8 mouse cellular contexts compared by ENCODE assay signal in genomic region chr11:60084589-60084988, GRCm38 (mm10). TPM values are rescaled to one million over a fixed set of nuclear protein-coding genes. Genes with fewer than 3 reads are reported as not detected.
DNase-seq lines count a peak whose midpoint lies in the region; ATAC-seq and TF ChIP-seq lines count a peak whose summit lies in the region.

No protein-coding gene starts in this region.

- peak; percentile 44 for DNase-seq in hindbrain, postnatal 0 days (ENCODE audit: low spot score)
- DNase-seq in adrenal gland, postnatal 14 days = peak; percentile 73
- peak; percentile 68 for DNase-seq in kidney, postnatal 10 days
- peak; percentile 74 for DNase-seq in retina, embryonic 14.5 days (ENCODE audit: low spot score)
- DNase-seq in ovary, postnatal 14 days (ENCODE audit: low spot score) = no peak
- DNase-seq in urinary bladder, adult 2 months (ENCODE audit: low spot score) = no peak

- H3K9ac ChIP-seq in hindbrain, postnatal 0 days (replicated peaks; ENCODE audit: low read length) = no peak overlapping the region
- no peak overlapping the region for H3K9ac ChIP-seq in hindbrain, embryonic 16.5 days (ENCODE audit: low read depth, low read length)

- peak; percentile 75 for TF ChIP-seq CTCF in hindbrain, postnatal 0 days (IDR thresholded peaks at IDR 0.05; ENCODE audit: low read depth)
- TF ChIP-seq CTCF in E14TG2a.4 (conservative IDR thresholded peaks at IDR 0.05; ENCODE audit: low read length) = peak; percentile 94

- H3K27ac ChIP-seq in hindbrain, postnatal 0 days = no peak overlapping the region
- H3K27ac ChIP-seq in hindbrain, embryonic 16.5 days (ENCODE audit: low read depth, low read length) = no peak overlapping the region

- no peaks in the 10 kb centered on the region for H3K9me3 ChIP-seq in hindbrain, postnatal 0 days (ENCODE audit: low read length)
- H3K9me3 ChIP-seq in hindbrain, embryonic 16.5 days (ENCODE audit: control insufficient read depth, low read length) = no peaks in the 10 kb centered on the region
- no peaks in the 10 kb centered on the region for H3K9me3 ChIP-seq in E14TG2a.4 (ENCODE audit: low read length)

- no peaks in the 10 kb centered on the region for H3K36me3 ChIP-seq in hindbrain, postnatal 0 days (ENCODE audit: insufficient read depth, low read length)
- H3K36me3 ChIP-seq in hindbrain, embryonic 16.5 days (ENCODE audit: control insufficient read depth, insufficient read depth, low read length) = no peaks in the 10 kb centered on the region
- no peaks in the 10 kb centered on the region for H3K36me3 ChIP-seq in E14TG2a.4 (ENCODE audit: insufficient read depth, low read length)

- no peak overlapping the region for H3K4me2 ChIP-seq in hindbrain, postnatal 0 days (ENCODE audit: low read depth, low read length)
- no peak overlapping the region for H3K4me2 ChIP-seq in hindbrain, embryonic 16.5 days (ENCODE audit: low read length)

- no peaks in the 10 kb centered on the region for H3K4me1 ChIP-seq in hindbrain, postnatal 0 days (ENCODE audit: insufficient read depth, low read length)
- peaks cover 6% of the 10 kb centered on the region for H3K4me1 ChIP-seq in hindbrain, embryonic 16.5 days (ENCODE audit: control insufficient read depth, insufficient read depth, low read depth, low read length)
- peaks cover 30% of the 10 kb centered on the region for H3K4me1 ChIP-seq in E14TG2a.4 (replicated peaks; ENCODE audit: low read depth, low read length)

- WGBS in hindbrain, postnatal 0 days = 40% methylated on average over 2 of the region's 2 CpGs
- WGBS in hindbrain, embryonic 16.5 days = 42% methylated on average over 2 of the region's 2 CpGs

- no peak for ATAC-seq in hindbrain, postnatal 0 days
- ATAC-seq in hindbrain, embryonic 16.5 days = no peak

- no peaks in the 10 kb centered on the region for H3K27me3 ChIP-seq in hindbrain, postnatal 0 days (ENCODE audit: insufficient read depth, low read length)
- no peaks in the 10 kb centered on the region for H3K27me3 ChIP-seq in hindbrain, embryonic 16.5 days (replicated peaks; ENCODE audit: control insufficient read depth, insufficient read depth, low read length)
- H3K27me3 ChIP-seq in E14TG2a.4 (ENCODE audit: insufficient read depth, low read length) = peaks cover 2% of the 10 kb centered on the region; the same call in 1 of the 2 replicates

- H3K4me3 ChIP-seq in hindbrain, postnatal 0 days (ENCODE audit: low read length) = no peak overlapping the region
- H3K4me3 ChIP-seq in hindbrain, embryonic 16.5 days (ENCODE audit: low read length) = no peak overlapping the region
- no peak overlapping the region for H3K4me3 ChIP-seq in E14TG2a.4 (replicated peaks; ENCODE audit: low read length)

RNA-seq across cellular contexts. Expression of gene Rai1, which starts 20.2 kb away (rescaled TPM):
- total RNA-seq in hindbrain, postnatal 0 days (2014; rRNA removed) = 70.0 and 90.2 TPM in 2 replicates
- 20.8 and 24.9 TPM in 2 replicates for polyA plus RNA-seq in hindbrain, postnatal 0 days (2015; fragmentation: Nextera tagmentation; extraction: Ambion mirVana)
- polyA plus RNA-seq in hindbrain, embryonic 16.5 days (2015; fragmentation: Nextera tagmentation; extraction: Ambion mirVana) = 24.3 and 28.0 TPM in 2 replicates
- total RNA-seq in adrenal gland, postnatal 14 days (2021) = 38.8 and 48.3 TPM in 2 replicates
- polyA plus RNA-seq in urinary bladder, adult 2 months (2012; rRNA removed) = 35.1 and 45.3 TPM in 2 replicates

RNA-seq across cellular contexts. Expression of gene Pemt, which starts 38.3 kb away (rescaled TPM):
- 14.5 and 15.3 TPM in 2 replicates for total RNA-seq in hindbrain, postnatal 0 days (2014; rRNA removed)
- polyA plus RNA-seq in hindbrain, postnatal 0 days (2015; fragmentation: Nextera tagmentation; extraction: Ambion mirVana) = 12.6 and 12.9 TPM in 2 replicates
- polyA plus RNA-seq in hindbrain, embryonic 16.5 days (2015; fragmentation: Nextera tagmentation; extraction: Ambion mirVana) = 8.3 and 9.1 TPM in 2 replicates
- 16.4 and 69.4 TPM in 2 replicates for total RNA-seq in adrenal gland, postnatal 14 days (2021)
- 4.3 and 5.3 TPM in 2 replicates for polyA plus RNA-seq in urinary bladder, adult 2 months (2012; rRNA removed)

Comparison
In these comparisons a context has a peak if more than half of its experiments do, and no peak if none do; other contexts are left out.
1. DNase-seq: peak in hindbrain, postnatal 0 days (single experiment), adrenal gland, postnatal 14 days (single experiment), kidney, postnatal 10 days (single experiment) and retina, embryonic 14.5 days (single experiment); none in ovary, postnatal 14 days (single experiment) and urinary bladder, adult 2 months (single experiment).